Mouse (Mus musculus) MEL (cell line): ENCODE measurements at regions not wholly inside any gene's neighbourhood (a gene's known extent, or its start where the extent isn't known, plus 50 kb on each side); places are given as distances from the start of the nearest gene placed in this dataset.

Experiments used
- DNase-seq: peaks from one replicate; pipeline ENCODE4 v3.0.0; 2011; ENCODE audit warnings: low read depth, low spot score
- H3K27ac ChIP-seq: 2 replicates; pipeline ENCODE4 v1.5.1; 2012; ENCODE audit warnings: low read depth, mild to moderate bottlenecking, control low read depth, low read length, moderate library complexity; ENCODE audit not compliant: control insufficient read depth
- H3K27me3 ChIP-seq, 2 experiments: fragments of 150-350 bp in 1 of 2; sonication (generic) in 1 of 2; 2 replicates each; pipeline ENCODE4 v1.6.1; 2012; ENCODE audit warnings: low read length in 2 of 2, mild to moderate bottlenecking in 2 of 2, improper control_type of control experiment in 1 of 2, moderate library complexity in 1 of 2; ENCODE audit not compliant: insufficient read depth in 2 of 2, control insufficient read depth in 1 of 2
- H3K36me3 ChIP-seq, 2 experiments: 2 replicates each; pipeline ENCODE4 v1.6.1; 2012 to 2014; ENCODE audit warnings: low read length in 2 of 2, improper control_type of control experiment in 1 of 2, inconsistent platforms in 1 of 2, mild to moderate bottlenecking in 1 of 2; ENCODE audit not compliant: insufficient read depth in 2 of 2, control insufficient read depth in 1 of 2
- H3K4me1 ChIP-seq, 2 experiments: fragments of 150-350 bp in 1 of 2; sonication (generic) in 1 of 2; 2 replicates each; pipeline ENCODE4 v1.6.1; 2012; ENCODE audit warnings: low read length in 2 of 2, improper control_type of control experiment in 1 of 2, mild to moderate bottlenecking in 1 of 2; ENCODE audit not compliant: insufficient read depth in 2 of 2, control insufficient read depth in 1 of 2
- H3K4me3 ChIP-seq, 2 experiments: fragments of 150-350 bp in 1 of 2; sonication (generic) in 1 of 2; 2 replicates each; pipeline ENCODE4 v1.5.1; 2012; ENCODE audit warnings: low read depth in 2 of 2, low read length in 2 of 2, mild to moderate bottlenecking in 2 of 2, moderate library complexity in 2 of 2, control low read depth in 1 of 2, improper control_type of control experiment in 1 of 2; ENCODE audit not compliant: control insufficient read depth in 1 of 2, insufficient read depth in 1 of 2
- H3K79me2 ChIP-seq: 2 replicates; pipeline ENCODE4 v1.6.1; 2012; ENCODE audit warnings: mild to moderate bottlenecking, low read length, moderate library complexity; ENCODE audit not compliant: control insufficient read depth, poor library complexity, insufficient read depth
- H3K9ac ChIP-seq: 2 replicates; pipeline ENCODE4 v1.6.1; 2012; ENCODE audit warnings: low read depth, mild to moderate bottlenecking, control low read depth, low read length, moderate library complexity; ENCODE audit not compliant: control insufficient read depth, poor library complexity, severe bottlenecking
- H3K9me3 ChIP-seq: fragments of 150-350 bp; sonication (generic); replicated peaks from 2 replicates; pipeline ENCODE4 v1.6.1; 2012; ENCODE audit warnings: mild to moderate bottlenecking, low read length, improper control_type of control experiment, moderate library complexity; ENCODE audit not compliant: insufficient read depth
- BHLHE40 ChIP-seq: IDR thresholded peaks from 2 replicates; pipeline ENCODE4 v1.6.1; 2012; ENCODE audit warnings: low read depth, mild to moderate bottlenecking, inconsistent platforms, low read length, improper control_type of control experiment, borderline replicate concordance
- CHD1 ChIP-seq: IDR thresholded peaks from 2 replicates; pipeline ENCODE4 v1.6.1; 2012; ENCODE audit warnings: low read depth, mild to moderate bottlenecking, inconsistent platforms, low read length, improper control_type of control experiment
- CHD2 ChIP-seq: IDR thresholded peaks from 2 replicates; pipeline ENCODE4 v1.6.1; 2011; ENCODE audit warnings: low read length, improper control_type of control experiment
- E2F4 ChIP-seq: IDR thresholded peaks from 2 replicates; pipeline ENCODE4 v1.6.1; 2011; ENCODE audit warnings: low read depth, low read length, improper control_type of control experiment, borderline replicate concordance
- EP300 ChIP-seq, 2 experiments: IDR thresholded peaks; 2 replicates each; pipeline ENCODE4 v1.6.1; 2011; ENCODE audit warnings: improper control_type of control experiment in 2 of 2, low read length in 2 of 2, low read depth in 1 of 2, mild to moderate bottlenecking in 1 of 2
- GABPA ChIP-seq: IDR thresholded peaks from 2 replicates; pipeline ENCODE4 v1.6.1; 2012; ENCODE audit warnings: low read depth, mild to moderate bottlenecking, inconsistent platforms, low read length, improper control_type of control experiment, moderate library complexity
- GATA1 ChIP-seq: IDR thresholded peaks from 2 replicates; pipeline ENCODE4 v1.6.1; 2011; ENCODE audit warnings: low read depth, low read length, improper control_type of control experiment
- KAT2A ChIP-seq: conservative IDR thresholded peaks from 2 replicates; pipeline ENCODE4 v1.6.1; 2012; ENCODE audit warnings: low read depth, low read length, improper control_type of control experiment, inconsistent platforms
- MAX ChIP-seq: IDR thresholded peaks from 2 replicates; pipeline ENCODE4 v1.6.1; 2011; ENCODE audit warnings: low read length, improper control_type of control experiment
- MAZ ChIP-seq: IDR thresholded peaks from 2 replicates; pipeline ENCODE4 v1.6.1; 2012; ENCODE audit warnings: low read depth, mild to moderate bottlenecking, inconsistent platforms, low read length, improper control_type of control experiment
- MYB ChIP-seq: IDR thresholded peaks from 2 replicates; pipeline ENCODE4 v1.6.1; 2011; ENCODE audit warnings: mild to moderate bottlenecking, low read depth, low read length, improper control_type of control experiment
- MYC ChIP-seq: IDR thresholded peaks from 2 replicates; pipeline ENCODE4 v1.6.1; 2011; ENCODE audit warnings: low read depth, mild to moderate bottlenecking, low read length, improper control_type of control experiment, moderate library complexity
- NELFE ChIP-seq: IDR thresholded peaks from 2 replicates; pipeline ENCODE4 v1.6.1; 2011; ENCODE audit warnings: low read depth, low read length, improper control_type of control experiment
- POLR2A ChIP-seq, 2 experiments: IDR thresholded peaks; 2 replicates each; pipeline ENCODE4 v1.6.1; 2011 to 2012; ENCODE audit warnings: low read length in 2 of 2, mild to moderate bottlenecking in 2 of 2, control low read depth in 1 of 2, improper control_type of control experiment in 1 of 2, low read depth in 1 of 2, moderate library complexity in 1 of 2; ENCODE audit not compliant: control insufficient read depth in 1 of 2, insufficient read depth in 1 of 2, poor library complexity in 1 of 2
- SIN3A ChIP-seq: IDR thresholded peaks from 2 replicates; pipeline ENCODE4 v1.6.1; 2012; ENCODE audit warnings: low read length, improper control_type of control experiment, inconsistent platforms
- SMC3 ChIP-seq: IDR thresholded peaks from 2 replicates; pipeline ENCODE4 v1.6.1; 2011; ENCODE audit warnings: low read depth, low read length, improper control_type of control experiment
- TBP ChIP-seq: IDR thresholded peaks from 2 replicates; pipeline ENCODE4 v1.8.0; 2011; ENCODE audit warnings: low read depth, low read length, improper control_type of control experiment
- TCF12 ChIP-seq: IDR thresholded peaks from 2 replicates; pipeline ENCODE4 v1.6.1; 2014; ENCODE audit warnings: low read depth, mild to moderate bottlenecking, inconsistent platforms, low read length, improper control_type of control experiment, moderate library complexity
- UBTF ChIP-seq: IDR thresholded peaks from 2 replicates; pipeline ENCODE4 v1.6.1; 2012; ENCODE audit warnings: low read depth, mild to moderate bottlenecking, inconsistent platforms, low read length, improper control_type of control experiment, moderate library complexity, borderline replicate concordance; ENCODE audit not compliant: insufficient read depth
- USF2 ChIP-seq, 2 experiments: IDR thresholded peaks; 2 replicates each; pipeline ENCODE4 v1.6.1; 2011 to 2012; ENCODE audit warnings: improper control_type of control experiment in 2 of 2, low read length in 2 of 2, borderline replicate concordance in 1 of 2, inconsistent platforms in 1 of 2, low read depth in 1 of 2, mild to moderate bottlenecking in 1 of 2; ENCODE audit not compliant: insufficient read depth in 1 of 2
- ZC3H11A ChIP-seq: IDR thresholded peaks from 2 replicates; pipeline ENCODE4 v1.6.1; 2012; ENCODE audit warnings: low read depth, mild to moderate bottlenecking, inconsistent platforms, low read length, improper control_type of control experiment
- ZKSCAN1 ChIP-seq: IDR thresholded peaks from 2 replicates; pipeline ENCODE4 v1.6.1; 2012; ENCODE audit warnings: low read depth, mild to moderate bottlenecking, inconsistent platforms, low read length, improper control_type of control experiment, moderate library complexity
- ZNF384 ChIP-seq: IDR thresholded peaks from 2 replicates; pipeline ENCODE4 v1.6.1; 2012; ENCODE audit warnings: low read depth, mild to moderate bottlenecking, inconsistent platforms, low read length, improper control_type of control experiment

DNA sequence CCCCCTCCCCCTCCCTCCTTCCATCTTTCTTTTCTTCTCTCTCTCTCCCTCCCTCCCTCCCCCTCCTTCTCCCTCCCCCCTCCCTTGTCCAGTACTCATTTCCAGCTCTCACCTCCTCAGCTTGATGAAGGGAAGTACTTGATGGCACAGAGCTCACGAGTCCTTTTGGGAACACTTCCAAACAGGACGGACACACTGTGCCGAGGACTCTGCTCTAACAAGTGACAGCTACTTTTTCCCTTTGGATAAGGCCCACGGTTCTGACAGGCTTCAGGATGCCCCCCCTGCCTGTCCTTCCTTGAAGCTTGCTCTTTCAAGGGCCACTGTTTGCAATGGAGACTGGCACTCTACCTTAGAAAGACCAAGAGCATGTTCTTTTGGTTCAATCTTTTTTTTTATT lies 110.8 kb upstream of the Rreb1 start:
- TF ChIP-seq EP300 (IDR thresholded peaks at IDR 0.05; ENCODE audit: low read depth in 1 of 2, low read length in 2 of 2): no peak
- H3K4me1 ChIP-seq: peaks cover 0 to 15% of the 10 kb centered on the region in 2 experiments; a peak in 2 of 4 replicates

DNA sequence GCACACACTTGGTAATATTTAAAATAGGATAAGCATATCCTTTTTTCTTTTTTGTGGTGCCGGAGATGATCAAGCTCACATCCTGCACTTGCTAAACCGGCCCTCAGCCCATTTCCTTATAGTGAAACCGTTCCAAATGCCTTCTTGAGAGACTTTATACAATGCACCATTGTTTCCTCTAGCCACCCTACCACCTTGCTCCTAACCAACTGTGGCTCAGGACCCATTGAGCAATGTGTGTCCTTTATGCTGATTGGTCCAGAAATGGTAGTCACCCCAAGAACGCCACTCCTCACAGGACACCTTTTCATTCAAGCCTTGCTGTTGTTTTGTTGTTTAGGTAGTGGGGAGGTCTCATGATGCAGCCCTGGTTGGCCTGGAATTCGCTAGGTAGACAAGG lies 110.3 kb upstream of the Rreb1 start:
- Histone ChIP-seq H3K9me3 (no peaks in the 10 kb centered on the region), H3K79me2 (no peaks in the 10 kb centered on the region), H3K36me3 (peaks cover 0 to 3% of the 10 kb centered on the region in 2 experiments; a peak in 2 of 4 replicates), H3K27me3 (peaks cover 0 to 5% of the 10 kb centered on the region in 2 experiments; a peak in 3 of 4 replicates), H3K9ac (no peak overlapping the region), H3K4me1 (peaks cover 0 to 15% of the 10 kb centered on the region in 2 experiments; a peak in 2 of 4 replicates), H3K27ac (no peak overlapping the region), H3K4me3 (no peak overlapping the region)
- TF ChIP-seq KAT2A: no peak
- TF ChIP-seq MAZ: no peak
- TF ChIP-seq NELFE: no peak
- TF ChIP-seq BHLHE40: no peak
- no peak for TF ChIP-seq CHD1
- TF ChIP-seq MYC: no peak
- no peak for TF ChIP-seq GATA1
- DNase-seq: no peak

More for the DNA sequence above, 110.8 kb upstream of the Rreb1 start:
- no peak overlapping the region for H3K9ac ChIP-seq
- H3K36me3 ChIP-seq: peaks cover 0 to 3% of the 10 kb centered on the region in 2 experiments; a peak in 2 of 4 replicates
- no peak overlapping the region for H3K27ac ChIP-seq
- H3K27me3 ChIP-seq: peaks cover 0 to 4% of the 10 kb centered on the region in 2 experiments; a peak in 3 of 4 replicates
- DNase-seq: no peak
- H3K79me2 ChIP-seq: no peaks in the 10 kb centered on the region
- H3K4me3 ChIP-seq: no peak overlapping the region
- H3K9me3 ChIP-seq: no peaks in the 10 kb centered on the region

- Histone ChIP-seq H3K4me3 (no peak overlapping the region), H3K79me2 (no peaks in the 10 kb centered on the region), H3K36me3 (peaks cover 0 to 6% of the 10 kb centered on the region in 2 experiments; a peak in 2 of 4 replicates), H3K9me3 (no peaks in the 10 kb centered on the region)
- DNase-seq: no peak
- no peak for TF ChIP-seq ZKSCAN1
- no peak for TF ChIP-seq GATA1
- no peak for TF ChIP-seq UBTF
- no peak for TF ChIP-seq ZNF384
- TF ChIP-seq USF2 (IDR thresholded peaks at IDR 0.05; ENCODE audit: borderline replicate concordance in 1 of 2, insufficient read depth in 1 of 2, low read depth in 1 of 2, low read length in 2 of 2): no peak
- TF ChIP-seq TCF12: no peak
- TF ChIP-seq GABPA: no peak
- no peak for TF ChIP-seq E2F4
- TF ChIP-seq ZC3H11A: no peak
- TF ChIP-seq MYB: no peak
- no peak for TF ChIP-seq SMC3
- TF ChIP-seq TBP: no peak
- no peak for TF ChIP-seq SIN3A
- TF ChIP-seq MAX: no peak
- no peak for TF ChIP-seq CHD2
- TF ChIP-seq KAT2A: no peak
- no peak for TF ChIP-seq CHD1
- no peak for TF ChIP-seq POLR2A (IDR thresholded peaks at IDR 0.05; ENCODE audit: control insufficient read depth in 1 of 2, insufficient read depth in 1 of 2, low read depth in 1 of 2, low read length in 2 of 2, poor library complexity in 1 of 2)
- TF ChIP-seq, all 39 proteins: peak for 0
- H3K4me1 ChIP-seq: peaks cover 0 to 24% of the 10 kb centered on the region in 2 experiments; a peak in 2 of 4 replicates
- H3K27ac ChIP-seq: no peak overlapping the region
- peaks cover 0 to 5% of the 10 kb centered on the region in 2 experiments; a peak in 3 of 4 replicates for H3K27me3 ChIP-seq
- H3K9ac ChIP-seq: no peak overlapping the region
Measured at GRCm38 (mm10) chr13:37671109-37671508, 107.1 kb upstream of the Rreb1 start.
